Mouse (Mus musculus): ENCODE measurements around the gene Dcst2.

DNA sequence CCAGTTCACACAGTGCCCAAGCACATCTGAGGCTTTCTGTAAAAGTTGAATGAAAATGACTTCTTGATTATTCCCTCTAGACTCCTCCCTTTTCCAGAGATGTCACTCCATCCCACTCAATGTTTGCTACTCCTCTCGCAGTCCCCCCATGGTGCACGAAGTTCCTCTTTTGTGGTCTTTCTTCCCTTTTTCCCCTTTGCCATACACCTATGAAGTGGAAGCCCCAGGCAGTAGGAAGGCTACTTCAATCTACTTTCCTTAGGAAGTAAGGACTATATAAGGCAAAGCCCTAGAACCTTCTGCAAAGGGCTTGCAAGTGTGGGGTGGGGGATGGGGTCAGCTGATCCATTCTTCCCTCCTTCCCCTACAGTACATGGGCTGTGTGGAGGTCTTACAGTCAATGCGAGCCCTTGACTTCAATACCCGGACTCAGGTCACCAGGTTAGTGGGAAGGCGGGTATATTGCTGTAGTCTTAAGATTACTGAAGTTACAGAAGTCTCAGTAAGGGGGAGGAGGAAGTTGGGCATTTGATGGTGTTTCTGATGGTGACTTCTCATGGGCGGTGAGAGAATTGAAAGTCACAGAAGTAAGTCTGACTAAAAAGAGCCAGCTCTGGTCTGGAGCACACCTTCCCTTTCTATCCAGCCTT, 60.9 kb downstream of the Dcst2 start:
- TF ChIP-seq POLR2A (IDR thresholded peaks at IDR 0.05; ENCODE audit: insufficient read length, low read depth) (no peak), E2F4 (IDR thresholded peaks at IDR 0.05; ENCODE audit: insufficient read depth) (no peak), POLR2AphosphoS2 (IDR thresholded peaks at IDR 0.05; ENCODE audit: insufficient read length, low read depth) (no peak), MAX (IDR thresholded peaks at IDR 0.05; ENCODE audit: low read depth) (no peak), USF1 (IDR thresholded peaks at IDR 0.05; ENCODE audit: low read depth) (no peak), MYOD1 (IDR thresholded peaks at IDR 0.05; ENCODE audit: control insufficient read depth in 1 of 3, insufficient read length in 2 of 3, low read depth in 2 of 3) (no peak), REST (IDR thresholded peaks at IDR 0.05; ENCODE audit: insufficient read depth, insufficient read length) (no peak), TCF3 (IDR thresholded peaks at IDR 0.05; ENCODE audit: insufficient read length, low read depth) (no peak)
